Mouse (Mus musculus) telencephalon, adult 2 months (tissue): ENCODE results near the gene Timmdc1.

ENCODE experiments used
- DNase-seq: peaks from one replicate; pipeline ENCODE4 v3.0.0-alpha.2; 2011; ENCODE audit warnings: low read depth, low spot score

Timmdc1 gene

DNA sequence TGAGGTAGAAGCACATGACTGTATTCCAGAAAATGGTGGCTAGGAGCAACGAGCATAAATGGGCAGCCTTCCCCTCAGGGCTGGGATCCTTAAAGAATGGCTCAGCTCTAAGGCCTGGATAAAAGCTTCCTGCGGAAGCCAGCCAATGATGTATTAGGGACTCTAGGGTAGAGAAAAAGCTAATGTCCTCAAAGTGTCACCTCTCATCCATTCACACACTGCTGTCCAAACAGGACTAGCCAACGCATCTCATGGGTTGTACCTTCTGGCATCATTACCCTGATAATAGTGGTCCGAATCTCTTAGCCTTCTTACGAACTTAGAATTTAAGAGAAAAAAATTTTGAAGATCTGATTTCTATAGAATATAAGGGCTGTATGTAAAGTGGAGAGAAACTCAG is 59.2 kb downstream of the Timmdc1 start:
- no peak for DNase-seq

DNA sequence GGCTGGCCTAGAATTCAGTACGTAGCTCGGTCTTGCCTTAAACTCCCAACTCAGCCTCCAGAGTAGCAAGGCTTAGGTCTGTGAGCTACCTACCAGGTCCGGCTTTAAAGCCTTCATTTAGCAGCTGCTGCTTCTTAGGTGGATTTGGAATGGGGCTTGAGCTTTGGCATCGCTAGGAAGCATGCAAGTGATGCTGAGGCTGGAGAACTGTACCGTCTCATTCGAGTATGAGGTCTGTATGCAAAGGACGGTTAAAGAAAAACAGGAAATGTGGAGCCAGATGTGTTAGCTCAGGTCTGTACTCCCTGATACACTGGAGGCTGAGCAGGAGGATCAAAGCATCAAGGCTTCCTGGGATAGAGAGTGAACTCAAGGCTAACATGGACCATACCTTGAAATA is 60.3 kb downstream of the Timmdc1 start:
- no peak for DNase-seq

DNA sequence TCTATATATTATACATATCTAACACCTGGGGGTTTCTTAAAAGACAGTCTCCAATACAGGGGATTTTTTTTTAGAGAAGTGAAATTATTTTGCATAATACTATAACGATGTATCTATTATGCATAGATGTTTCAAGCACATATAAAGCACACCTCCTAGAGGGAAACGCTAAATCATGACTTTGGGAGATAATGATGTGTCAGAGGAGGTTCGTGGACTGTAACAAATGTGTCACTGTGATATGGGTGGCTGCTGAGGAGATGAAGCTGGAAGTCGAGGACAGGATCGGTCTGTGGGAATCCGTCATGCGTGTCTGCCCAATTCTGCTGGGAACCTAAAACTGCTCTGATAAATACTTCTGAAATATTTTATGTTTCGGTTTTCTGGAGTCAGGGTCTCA is 60.7 kb downstream of the Timmdc1 start:
- DNase-seq = no peak

DNA sequence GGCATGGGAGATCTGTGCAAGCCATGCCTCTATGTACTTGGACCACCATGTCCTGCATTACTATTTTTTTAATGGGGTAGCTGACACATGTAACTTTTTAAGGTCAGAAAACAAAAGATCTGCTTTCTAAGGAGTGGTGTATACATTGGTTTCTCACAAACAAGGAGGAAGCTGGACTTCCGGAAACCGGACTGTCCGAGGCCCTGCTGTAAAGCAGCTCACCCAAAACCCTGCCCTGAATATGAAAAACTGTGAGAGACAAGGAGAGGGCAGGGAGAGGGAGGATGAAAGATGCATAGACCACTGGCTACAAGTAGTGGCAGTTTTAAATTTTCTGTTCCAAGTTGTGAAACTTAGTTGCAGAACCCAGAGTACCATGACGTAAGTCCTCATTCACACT is 62.5 kb downstream of the Timmdc1 start:
- no peak for DNase-seq

DNA sequence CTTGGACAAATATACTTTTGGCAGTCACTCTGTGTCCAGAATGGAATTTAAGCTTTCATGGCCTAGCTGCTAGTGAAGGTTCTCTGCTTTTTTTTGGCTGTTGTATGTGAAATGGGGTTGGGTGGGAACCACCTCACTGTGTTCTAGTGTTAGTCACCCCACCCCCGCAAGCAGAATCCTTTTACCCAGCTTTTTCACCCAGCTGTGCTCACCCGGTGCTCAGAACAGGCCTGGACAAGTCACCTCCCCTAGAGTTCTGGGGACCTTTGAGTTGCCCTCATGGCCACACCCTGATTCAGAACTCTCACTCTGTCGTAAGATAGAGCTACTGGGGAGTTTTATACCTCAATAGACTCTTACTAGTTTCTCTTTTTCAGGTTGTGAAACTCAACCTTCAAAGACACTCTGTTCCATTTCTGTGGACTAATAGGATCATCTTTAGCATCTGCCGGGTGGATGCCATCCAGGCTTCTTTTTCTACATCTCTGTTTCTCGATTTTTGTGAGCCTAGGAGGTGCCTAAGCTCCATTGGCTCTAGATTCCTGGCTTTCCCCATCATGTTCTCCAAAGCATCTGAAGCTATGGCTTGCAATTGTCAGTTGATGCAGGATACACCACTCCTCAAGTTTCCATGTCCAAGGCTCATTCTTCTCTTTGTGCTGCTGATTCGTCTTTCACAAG is 63.7 kb downstream of the Timmdc1 start:
- DNase-seq = no peak

- no peak for DNase-seq
Observed at GRCm38 (mm10) chr16:38456812-38457567, 65.5 kb downstream of the Timmdc1 start.

DNA sequence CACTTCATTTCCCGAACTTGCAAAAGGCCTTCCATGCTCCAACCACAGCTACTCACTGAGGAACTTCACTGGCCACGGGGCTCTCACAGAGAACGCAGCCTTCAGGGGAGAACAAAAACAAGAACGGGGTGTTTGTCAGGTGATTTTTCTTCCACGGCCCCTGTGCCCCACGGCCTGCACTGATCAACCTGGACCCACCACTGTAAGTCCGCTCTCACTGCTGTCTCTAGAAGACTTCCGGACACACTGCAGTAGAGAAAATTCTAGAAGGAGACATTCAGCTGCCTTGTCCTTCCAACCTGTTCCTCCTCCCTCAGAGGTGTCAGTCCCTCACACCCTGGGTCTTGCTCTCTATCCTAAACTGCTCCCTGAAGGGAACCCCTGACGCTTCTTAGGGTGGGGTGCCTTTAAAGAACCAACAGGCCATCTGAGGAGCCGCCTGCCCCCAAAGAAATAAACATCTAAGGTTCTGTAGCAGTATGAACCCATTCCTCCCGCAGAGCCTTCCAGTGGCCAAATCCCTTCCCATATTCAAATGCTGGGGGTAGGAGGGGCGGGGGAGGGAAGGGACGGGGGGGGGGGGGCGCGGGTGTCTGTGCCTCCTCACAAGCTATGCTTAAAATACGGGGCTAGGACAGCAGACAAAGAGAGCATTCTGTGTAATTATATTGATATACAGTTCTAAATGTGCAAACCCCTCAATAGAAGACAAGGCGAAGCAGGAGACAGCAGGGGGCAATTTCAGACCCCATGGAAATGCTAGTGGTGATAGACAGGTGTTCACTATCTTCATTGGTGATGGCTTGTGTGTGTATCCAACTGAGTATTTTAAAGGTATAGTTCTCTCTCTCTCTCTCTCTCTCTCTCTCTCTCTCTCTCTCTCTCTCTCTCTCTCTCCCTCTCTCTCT is 66.7 kb downstream of the Timmdc1 start, which contains the start of gene Cd80:
Cd80 (plus strand) TSS at position 51 of the 908 bp plus-strand sequence.
- no peak for DNase-seq

DNA sequence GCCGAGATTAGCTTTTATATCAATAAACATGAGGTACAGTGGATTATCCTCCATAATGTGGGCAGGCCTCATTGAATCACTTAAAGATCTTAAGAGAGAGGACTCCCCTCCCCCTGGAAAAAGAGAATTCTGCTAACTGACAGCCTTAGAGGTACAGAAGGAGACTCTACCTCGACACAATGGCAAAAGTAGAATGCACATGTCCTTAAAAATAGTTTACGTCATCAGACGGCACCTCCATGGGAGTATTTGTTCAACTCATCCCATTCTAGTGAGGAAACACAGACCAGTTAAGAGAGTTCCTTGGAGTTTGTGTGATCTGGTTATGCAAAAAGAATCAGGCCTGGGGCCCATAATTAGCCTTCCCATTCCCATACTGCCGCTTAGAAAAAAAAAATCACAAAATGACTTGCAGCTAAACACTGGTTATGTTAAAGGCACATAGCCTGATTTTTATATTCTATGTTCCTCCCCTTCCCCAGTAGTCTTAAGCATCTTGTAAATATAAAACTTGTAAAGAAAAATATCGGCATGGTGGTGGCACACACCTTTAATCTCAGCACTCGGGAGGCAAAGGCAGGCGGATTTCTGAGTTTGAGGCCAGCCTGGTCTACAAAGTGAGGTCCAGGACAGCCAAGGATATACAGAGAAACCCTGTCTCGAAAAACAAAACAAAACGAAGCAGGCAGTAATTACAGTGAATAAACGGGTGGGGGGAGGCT is 67.8 kb downstream of the Timmdc1 start:
- DNase-seq = no peak

DNA sequence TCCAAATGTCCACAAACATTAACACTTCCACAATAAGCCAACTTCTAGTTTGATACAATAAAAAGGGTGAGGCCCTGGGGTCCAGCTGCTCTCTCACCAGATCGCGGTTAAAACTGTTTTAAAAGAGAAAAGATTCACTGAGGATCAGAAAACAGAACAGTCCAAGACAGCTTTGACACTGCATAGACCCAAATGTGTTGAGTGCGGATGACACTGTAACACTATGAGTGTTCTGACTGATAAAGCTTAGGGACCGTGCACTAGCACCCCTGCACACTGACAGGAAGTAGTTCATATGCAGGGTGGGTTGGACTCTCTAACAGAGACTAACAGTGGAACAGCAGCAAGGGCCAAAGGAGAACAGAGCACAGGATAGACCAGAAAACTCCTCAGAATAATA is 68.5 kb downstream of the Timmdc1 start:
- DNase-seq = no peak

GRCm38 (mm10) chr16:38453203-38453553 is 69.3 kb downstream of the Timmdc1 start:
- DNase-seq = no peak

DNA sequence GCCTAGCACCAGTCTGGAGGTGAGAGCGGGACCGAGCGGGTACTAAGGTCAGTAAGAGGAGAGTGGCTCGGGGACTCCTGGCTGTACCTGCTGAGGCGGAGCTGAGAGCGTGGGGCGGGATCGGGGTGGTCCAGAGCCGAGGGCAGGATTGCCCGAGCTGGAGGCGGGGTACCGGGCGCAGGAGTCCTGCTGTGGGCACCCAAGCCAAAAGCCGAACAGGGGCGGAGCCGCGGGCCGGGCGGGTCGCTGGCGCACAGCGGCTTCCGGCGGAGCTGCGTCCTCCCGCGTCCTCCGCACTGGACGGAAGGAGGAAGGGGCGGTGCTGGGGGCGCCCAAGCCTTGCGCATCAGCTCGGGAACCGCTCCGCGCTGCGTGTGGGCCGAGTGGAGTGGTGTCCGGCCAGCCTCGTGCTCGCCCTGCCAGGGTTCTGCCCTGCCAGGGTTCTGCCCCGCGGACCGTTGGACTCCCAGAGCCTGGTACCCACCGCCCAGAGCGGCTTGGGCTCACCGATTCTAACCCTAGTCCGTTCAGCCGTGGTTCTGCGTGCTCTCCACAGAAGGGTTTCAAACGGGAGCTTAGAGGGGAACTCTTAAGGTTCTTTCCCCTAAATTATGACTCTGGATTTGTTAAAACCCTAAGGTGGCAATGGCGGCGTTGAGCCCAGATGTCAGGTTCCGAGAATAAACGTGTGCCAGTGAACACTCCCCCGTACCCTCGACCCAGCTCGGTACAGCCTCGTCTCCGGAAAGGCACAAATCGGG is 69.8 kb downstream of the Timmdc1 start, which contains the start of gene Adprh:
Adprh (minus strand) TSS at position 262 of the 761 bp plus-strand sequence.
- peak; percentile 81 for DNase-seq

GRCm38 (mm10) chr16:38451421-38452205 is 70.8 kb downstream of the Timmdc1 start:
- no peak for DNase-seq

GRCm38 (mm10) chr16:38450707-38451106 is 71.8 kb downstream of the Timmdc1 start:
- no peak for DNase-seq

- DNase-seq = no peak
Observed at GRCm38 (mm10) chr16:38448458-38448857, 74.0 kb downstream of the Timmdc1 start.
